Mouse (Mus musculus) ovary, adult 18-20 months (tissue): Measurements from ENCODE around the gene Icmt.
A peak's percentile ranks its signal among the peaks of the same experiment; 100 is the strongest.

Experiments used
- DNase-seq: peaks from one replicate; pipeline ENCODE4 v3.0.0; 2022; ENCODE audit warnings: low spot score, mixed read lengths

The Icmt gene

GRCm38 (mm10) chr4:152296874-152297861 lies at the start of gene Icmt:
Gene Icmt, plus strand, starts transcription at chr4:152297227.
- DNase-seq, result peak; percentile 99

- DNase-seq, result no peak
These were observed 46.4 kb upstream of the Icmt start for GRCm38 (mm10) chr4:152250615-152251014.

DNA sequence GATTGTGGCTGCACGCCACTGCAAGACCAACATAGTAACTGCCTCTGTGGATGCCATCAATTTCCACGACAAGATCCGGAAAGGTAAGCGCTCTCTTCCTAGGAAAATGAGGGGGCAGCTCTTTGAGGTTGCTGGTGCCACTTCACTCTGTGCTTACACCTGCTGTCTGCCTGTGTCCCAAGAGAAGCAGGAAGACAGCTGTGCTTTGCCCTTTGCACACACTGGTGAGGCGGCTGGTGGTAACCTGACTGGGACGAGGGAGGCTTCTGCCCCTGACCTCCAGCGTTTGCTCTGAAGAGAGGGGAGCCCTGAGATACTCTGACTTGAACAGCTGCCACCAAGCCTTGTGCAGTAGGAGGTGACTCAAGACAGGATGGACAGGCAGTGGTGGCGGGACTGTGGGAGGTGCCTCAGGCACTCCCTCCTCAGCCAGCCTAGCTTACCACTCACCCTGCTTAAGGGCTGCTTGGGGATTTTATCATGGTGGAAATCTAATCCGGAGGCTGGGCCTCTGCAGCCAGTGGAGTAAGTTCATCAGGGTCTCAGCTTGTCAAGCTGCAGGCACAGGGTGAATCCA lies 43.8 kb upstream of the Icmt start:
- DNase-seq, result no peak

DNA sequence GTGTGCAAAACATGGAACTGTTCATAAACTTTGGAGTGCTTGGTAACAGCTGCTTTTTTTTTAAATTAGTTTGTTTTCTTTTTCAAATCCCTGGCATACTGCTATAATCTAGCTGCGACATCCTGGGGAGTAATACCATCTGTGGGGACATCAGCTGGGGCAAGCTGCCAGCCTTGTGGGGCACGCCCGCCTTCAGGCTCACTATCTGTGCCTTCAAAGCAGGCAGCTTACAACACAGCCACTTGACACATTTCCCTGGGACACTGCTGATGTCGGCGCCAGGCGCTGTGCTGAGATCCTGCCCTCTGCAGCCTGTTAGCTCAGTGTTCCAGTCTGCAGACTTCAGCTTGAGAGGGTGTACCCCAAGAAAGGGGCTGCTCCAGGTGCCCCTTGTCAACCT lies 40.0 kb upstream of the Icmt start:
- no peak for DNase-seq

- DNase-seq, result no peak
These were observed 36.6 kb upstream of the Icmt start for GRCm38 (mm10) chr4:152260451-152260850.

DNA sequence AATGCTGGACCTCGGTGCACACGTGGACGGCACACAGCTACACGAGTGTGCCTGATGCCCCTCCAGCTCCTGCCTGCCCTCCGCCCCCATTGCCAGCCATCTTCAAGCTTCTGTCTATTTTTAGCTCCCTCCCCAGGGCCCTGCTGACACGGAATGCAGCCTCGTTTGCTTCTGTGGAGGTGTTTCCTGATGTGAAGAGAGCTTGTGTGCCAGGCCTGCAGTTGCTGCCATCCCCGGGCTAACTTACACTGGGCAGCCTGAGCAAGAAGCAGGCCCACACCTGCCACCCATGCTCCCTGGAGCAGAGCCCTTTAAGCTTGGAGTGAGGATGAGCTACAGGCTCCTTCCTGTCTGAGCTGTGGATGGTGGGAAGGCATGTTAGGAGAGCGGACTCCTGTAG lies 34.8 kb upstream of the Icmt start:
- no peak for DNase-seq

DNA sequence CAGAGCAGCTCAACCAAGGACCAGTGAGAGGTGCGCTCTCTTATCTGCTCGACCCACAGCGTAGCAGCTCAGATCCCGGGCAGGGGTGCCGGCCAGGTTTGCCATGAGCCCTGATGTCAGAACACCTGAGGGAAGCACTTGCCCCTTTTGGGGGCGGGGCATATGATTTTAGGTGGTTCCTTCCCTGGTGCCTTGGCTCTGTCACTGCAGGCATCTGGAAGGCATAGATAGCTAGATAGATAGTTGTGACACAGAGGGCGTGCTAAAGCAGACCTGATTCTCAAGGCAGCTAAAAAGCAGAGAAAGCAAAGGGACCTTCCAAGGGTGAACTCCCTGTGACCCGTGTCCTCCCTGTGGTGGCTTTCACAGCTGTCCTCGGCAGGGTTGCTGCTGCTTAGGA lies 33.9 kb upstream of the Icmt start:
- no peak for DNase-seq

DNA sequence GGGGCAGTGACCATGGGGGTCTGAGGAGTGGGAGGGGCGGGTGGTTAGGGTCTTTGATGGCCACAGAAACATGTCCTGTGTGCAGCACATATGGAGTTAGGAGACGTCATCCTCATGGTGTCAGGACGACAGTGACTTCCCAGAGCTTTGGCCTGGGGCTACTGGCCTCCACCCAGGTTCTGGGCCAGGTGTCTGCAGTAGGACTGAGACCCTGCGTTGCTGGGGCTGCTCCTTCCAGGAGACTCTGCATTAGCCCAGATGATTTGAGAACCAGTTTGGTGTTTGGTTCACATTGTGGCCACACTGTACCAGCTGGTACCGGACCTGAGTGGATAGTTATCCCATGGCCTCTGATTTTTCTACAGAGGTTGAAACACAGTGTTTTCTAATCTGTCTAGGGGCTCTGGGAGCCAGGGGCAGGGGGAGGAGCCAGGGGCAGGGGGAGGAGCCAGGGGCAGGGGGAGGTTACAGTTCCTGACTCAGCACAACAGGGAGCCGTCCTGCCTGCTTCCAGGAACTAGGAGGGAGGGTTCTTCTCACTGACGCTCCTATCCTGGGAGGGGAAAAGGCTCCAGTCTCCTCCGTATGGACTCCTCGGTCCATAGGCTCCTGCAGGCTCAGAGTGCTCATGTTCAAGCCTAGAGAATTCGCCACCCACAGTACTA lies 33.4 kb upstream of the Icmt start:
- DNase-seq, result no peak

DNA sequence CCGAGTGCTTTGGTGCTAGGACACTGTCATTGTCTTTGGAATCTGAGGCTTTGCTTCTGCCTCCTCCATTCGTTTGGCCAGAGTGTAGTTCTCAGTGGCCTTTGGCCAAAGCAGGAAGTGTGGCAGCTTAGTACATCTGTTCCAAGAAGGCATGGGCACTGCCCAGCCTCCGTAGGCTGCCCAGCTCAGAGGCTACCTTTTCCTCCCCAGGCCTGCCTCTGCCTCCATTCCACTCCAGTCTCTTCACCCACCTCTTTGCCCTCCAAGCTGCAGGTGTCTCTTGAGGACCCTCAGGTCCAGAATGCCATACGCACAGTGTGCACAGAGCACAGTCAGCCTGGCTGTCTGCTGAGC lies 32.9 kb upstream of the Icmt start:
- DNase-seq, result no peak

- no peak for DNase-seq
These were observed 32.0 kb upstream of the Icmt start for GRCm38 (mm10) chr4:152264867-152265568.

DNA sequence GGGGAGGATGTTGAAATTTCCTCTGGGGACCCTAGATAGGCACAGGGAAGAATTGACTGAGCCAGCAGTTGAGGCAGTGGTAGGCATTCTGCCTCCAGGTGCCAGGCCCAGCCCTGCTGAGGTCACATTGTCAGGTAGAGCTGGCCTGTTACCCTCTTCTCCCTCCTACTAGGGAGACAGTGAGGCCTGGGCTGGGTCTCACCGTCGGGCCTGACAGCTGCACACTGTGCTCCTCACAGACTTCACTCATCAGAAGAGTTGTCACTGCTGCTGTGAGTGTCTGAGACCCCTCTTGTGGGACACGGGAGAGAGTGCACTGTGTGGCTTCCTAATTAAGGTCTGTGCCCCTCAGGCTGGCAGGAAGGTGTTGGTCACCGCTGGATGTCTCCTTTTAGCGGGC lies 31.2 kb upstream of the Icmt start:
- DNase-seq, result no peak

DNA sequence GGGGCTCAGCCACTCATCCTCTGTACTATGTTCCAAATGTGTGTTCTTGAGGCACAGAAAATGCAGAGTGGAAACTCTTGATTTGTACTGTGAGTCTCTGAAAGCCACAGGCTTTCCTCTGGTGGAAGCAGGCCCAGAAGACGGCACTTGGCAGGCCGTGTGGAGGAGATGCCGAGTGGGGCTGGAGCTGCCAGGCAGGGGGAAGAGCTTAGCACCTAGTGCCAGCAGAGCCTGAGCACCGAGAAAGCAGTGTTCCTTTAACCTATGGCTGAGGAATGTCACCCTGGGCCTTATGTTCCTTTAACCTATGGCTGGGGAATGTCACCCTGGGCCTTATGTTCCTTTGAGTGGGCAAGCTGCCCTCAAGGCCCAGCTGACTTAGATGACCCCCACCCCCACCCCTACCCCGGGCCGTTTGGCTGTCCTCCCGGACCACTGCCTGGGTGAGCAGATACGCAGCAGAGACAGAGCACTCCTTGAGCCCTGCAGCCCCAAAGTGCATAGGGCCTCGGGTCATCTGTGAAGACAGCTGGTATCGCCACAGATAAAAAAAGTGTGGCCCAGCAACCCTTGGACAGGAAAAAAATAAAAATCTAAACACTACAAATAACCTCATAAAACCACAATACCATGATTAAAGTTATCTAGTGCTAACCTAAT lies 30.7 kb upstream of the Icmt start:
- DNase-seq, result no peak

DNA sequence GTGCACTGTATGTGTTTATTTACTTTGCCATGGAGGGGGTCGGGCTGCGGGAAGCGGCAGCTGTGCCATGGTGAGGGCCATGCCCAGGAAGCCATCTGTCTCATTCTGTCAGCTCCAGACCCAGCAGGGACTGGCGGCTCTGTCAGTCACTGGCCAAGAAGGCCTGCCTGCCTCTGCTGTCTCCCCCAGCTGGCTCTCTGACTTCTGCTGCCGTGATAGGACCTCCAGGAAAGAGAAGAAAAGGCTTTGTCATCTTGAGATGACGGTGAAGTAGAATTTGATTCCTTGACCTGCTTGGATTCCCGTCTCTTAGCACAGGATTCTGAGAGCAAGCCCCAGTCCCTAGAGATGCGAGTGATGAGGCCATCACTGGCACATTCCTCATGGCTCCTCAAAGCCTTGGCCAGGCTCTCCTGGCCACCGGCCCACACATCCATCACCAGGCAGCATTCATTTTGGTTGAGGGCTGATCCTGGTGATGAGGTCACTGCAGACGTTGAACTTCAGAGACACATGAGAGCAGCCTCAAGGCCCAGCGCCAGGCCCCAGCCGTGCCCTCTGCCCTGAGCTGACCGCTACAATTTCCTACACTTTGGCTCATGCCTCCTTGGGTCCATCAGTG lies 29.2 kb upstream of the Icmt start:
- DNase-seq, result no peak

DNA sequence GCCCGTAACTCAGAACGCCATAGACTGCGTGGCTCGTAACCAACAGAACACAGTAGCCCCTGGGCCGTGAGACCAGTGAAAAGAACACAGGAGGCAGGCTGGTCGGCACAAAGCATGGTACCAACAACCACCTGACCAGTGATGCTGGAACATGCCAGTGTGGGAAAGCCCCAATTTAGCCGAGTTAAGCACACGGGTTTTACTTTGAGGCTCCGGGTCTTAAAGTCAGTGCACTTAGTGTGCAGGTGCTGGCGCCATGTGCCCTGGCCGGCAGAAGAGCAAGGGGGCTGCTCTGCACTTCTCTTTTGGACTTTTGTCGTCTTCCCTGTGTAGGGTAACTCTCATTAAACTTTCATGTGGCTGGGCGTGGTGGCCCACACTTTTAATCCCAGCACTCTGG lies 27.1 kb upstream of the Icmt start:
- no peak for DNase-seq

- no peak for DNase-seq
These were observed 26.4 kb upstream of the Icmt start for GRCm38 (mm10) chr4:152270599-152270998.

DNA sequence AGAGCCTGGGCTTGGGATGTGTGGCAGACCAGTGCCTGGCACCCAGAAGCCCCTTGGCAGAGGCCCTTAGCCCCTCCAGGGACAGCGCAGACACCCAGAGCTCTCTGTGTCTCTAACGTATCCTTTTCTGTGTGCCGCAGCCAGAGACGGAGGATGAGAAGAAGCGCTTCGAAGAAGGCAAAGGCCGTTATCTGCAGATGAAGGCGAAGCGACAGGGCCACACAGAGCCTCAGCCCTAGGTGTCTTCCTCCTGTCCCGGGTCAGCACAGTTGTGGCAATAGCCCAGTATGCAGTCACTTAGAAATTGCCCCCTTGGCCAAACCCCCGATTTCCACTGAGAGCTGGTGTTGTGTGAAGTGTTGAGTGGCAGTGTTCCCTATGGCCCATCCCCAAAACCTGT lies 25.7 kb upstream of the Icmt start:
- DNase-seq, result no peak

- no peak for DNase-seq
These were observed 25.0 kb upstream of the Icmt start for GRCm38 (mm10) chr4:152272006-152272405.

GRCm38 (mm10) chr4:152272449-152273049 lies 24.5 kb upstream of the Icmt start:
- DNase-seq, result no peak

DNA sequence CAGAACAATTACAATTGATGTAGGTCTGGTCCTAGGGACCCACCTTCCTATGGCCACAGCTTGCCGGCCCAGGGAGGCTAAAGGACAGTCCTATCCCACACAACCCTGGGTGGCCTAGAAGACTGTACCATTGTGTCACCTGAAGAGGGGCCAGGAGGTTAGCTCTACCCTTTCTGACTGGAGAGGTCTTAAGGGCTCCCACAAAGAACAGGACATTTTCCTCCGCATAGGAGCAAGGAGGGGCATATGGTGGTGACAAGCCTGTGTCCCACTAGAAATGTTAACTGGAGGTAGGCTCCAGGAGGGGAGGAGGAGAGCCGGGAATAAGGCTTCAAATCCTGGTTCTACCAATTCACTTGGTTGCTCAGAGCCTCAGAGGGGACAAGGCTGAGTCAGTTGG lies 23.8 kb upstream of the Icmt start:
- DNase-seq, result no peak

DNA sequence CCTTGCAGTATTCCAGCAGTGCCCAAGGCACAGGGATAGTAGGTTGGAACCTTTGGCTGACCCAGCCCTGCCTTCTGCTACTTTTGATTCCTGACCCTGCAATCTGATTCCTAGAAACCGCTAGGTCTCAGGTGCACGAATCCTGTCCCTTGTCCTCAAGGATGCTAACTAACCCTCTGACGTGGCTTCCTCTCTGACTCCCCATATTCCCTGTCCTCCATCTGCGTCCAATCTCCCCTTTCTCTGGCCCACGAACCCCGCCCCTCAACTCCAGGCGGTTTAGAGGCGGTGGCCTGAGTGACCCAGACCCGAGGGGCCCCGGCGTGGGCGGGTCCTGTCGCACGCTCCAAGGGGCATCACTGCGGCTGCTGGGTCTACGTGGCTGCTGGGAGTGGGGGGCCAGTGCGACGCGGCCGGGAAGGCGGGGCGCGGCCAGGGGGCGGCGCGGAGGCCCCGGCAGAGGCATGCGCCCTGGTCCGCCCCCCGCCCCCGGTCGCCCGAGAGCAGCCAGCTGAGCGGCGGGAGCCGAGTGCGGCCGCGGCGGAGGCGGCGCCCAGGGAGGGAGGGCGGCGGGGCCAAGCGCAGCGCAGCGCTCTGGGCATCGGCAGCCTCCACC lies 23.3 kb upstream of the Icmt start, which contains the start of gene Gpr153:
Gpr153 (plus strand) TSS at position 612 of the 616 bp plus-strand sequence.
- no peak for DNase-seq
